Mouse (Mus musculus): ENCODE results near the gene Bhmt. TPM values are rescaled to one million over a fixed set of nuclear protein-coding genes. Genes with fewer than 3 reads are reported as not detected.

The Bhmt gene
- total and polyA plus RNA-seq, 2 experiments from 2014 or later: 0.13 TPM; not detected in 1

GRCm38 (mm10) chr13:93672371-93672770 lies 34.6 kb upstream of the Bhmt start:
- Histone ChIP-seq H3K36me3 (ENCODE audit: insufficient read depth) (no peaks in the 10 kb centered on the region), H3K4me1 (ENCODE audit: insufficient read depth) (no peaks in the 10 kb centered on the region), H3K9ac (no peak overlapping the region), H3K27me3 (ENCODE audit: insufficient read depth, low read length) (no peaks in the 10 kb centered on the region), H3K4me3 (ENCODE audit: low read depth, low read length) (no peak overlapping the region), H3K27ac (ENCODE audit: low read depth, low read length) (no peak overlapping the region), H3K9me3 (ENCODE audit: low read length) (no peaks in the 10 kb centered on the region), H3K4me2 (ENCODE audit: low read depth) (no peak overlapping the region)
- no peak for TF ChIP-seq CTCF (IDR thresholded peaks at IDR 0.05; ENCODE audit: low read depth)
- WGBS: 95% methylated on average over 4 of the region's 4 CpGs
- ATAC-seq: no peak
- no peak for DNase-seq

- DNase-seq: peak; percentile 24
- H3K27me3 ChIP-seq (ENCODE audit: insufficient read depth, low read length): no peaks in the 10 kb centered on the region
- WGBS: 68% methylated on average over 4 of the region's 4 CpGs
- no peak overlapping the region for H3K27ac ChIP-seq (ENCODE audit: low read depth, low read length)
- no peaks in the 10 kb centered on the region for H3K9me3 ChIP-seq (ENCODE audit: low read length)
- ATAC-seq: peak; percentile 43
- no peak overlapping the region for H3K4me2 ChIP-seq (ENCODE audit: low read depth)
- H3K4me3 ChIP-seq (ENCODE audit: low read depth, low read length): no peak overlapping the region
- TF ChIP-seq CTCF (IDR thresholded peaks at IDR 0.05; ENCODE audit: low read depth): no peak
- H3K4me1 ChIP-seq (ENCODE audit: insufficient read depth): no peaks in the 10 kb centered on the region
- no peak overlapping the region for H3K9ac ChIP-seq
- no peaks in the 10 kb centered on the region for H3K36me3 ChIP-seq (ENCODE audit: insufficient read depth)
Measured at GRCm38 (mm10) chr13:93667586-93667985, 29.8 kb upstream of the Bhmt start.

- ATAC-seq: no peak
Measured at GRCm38 (mm10) chr13:93657941-93658340, 20.2 kb upstream of the Bhmt start.

GRCm38 (mm10) chr13:93653382-93653781 lies 15.6 kb upstream of the Bhmt start:
- 92% methylated on average over 6 of the region's 6 CpGs for WGBS
- DNase-seq (no peak), ATAC-seq (no peak)

More at GRCm38 (mm10) chr13:93657941-93658340, 20.2 kb upstream of the Bhmt start:
- no peak for TF ChIP-seq CTCF (IDR thresholded peaks at IDR 0.05; ENCODE audit: low read depth)
- no peaks in the 10 kb centered on the region for H3K9me3 ChIP-seq (ENCODE audit: low read length)
- no peaks in the 10 kb centered on the region for H3K4me1 ChIP-seq (ENCODE audit: insufficient read depth)
- H3K9ac ChIP-seq: no peak overlapping the region
- no peak overlapping the region for H3K27ac ChIP-seq (ENCODE audit: low read depth, low read length)
- no peak overlapping the region for H3K4me3 ChIP-seq (ENCODE audit: low read depth, low read length)
- H3K36me3 ChIP-seq (ENCODE audit: insufficient read depth): no peaks in the 10 kb centered on the region
- no peak overlapping the region for H3K4me2 ChIP-seq (ENCODE audit: low read depth)
- DNase-seq: no peak
- WGBS: 86% methylated on average over 5 of the region's 5 CpGs
- no peaks in the 10 kb centered on the region for H3K27me3 ChIP-seq (ENCODE audit: insufficient read depth, low read length)

GRCm38 (mm10) chr13:93648387-93649130 lies 10.8 kb upstream of the Bhmt start:
- WGBS: 87% methylated on average over 7 of the region's 7 CpGs
- no peaks in the 10 kb centered on the region for H3K9me3 ChIP-seq (ENCODE audit: low read length)
- H3K4me1 ChIP-seq (ENCODE audit: insufficient read depth): no peaks in the 10 kb centered on the region
- H3K27me3 ChIP-seq (ENCODE audit: insufficient read depth, low read length): no peaks in the 10 kb centered on the region
- DNase-seq (no peak), ATAC-seq (no peak)
- no peak overlapping the region for H3K9ac ChIP-seq
- H3K4me3 ChIP-seq (ENCODE audit: low read depth, low read length): no peak overlapping the region
- TF ChIP-seq CTCF (IDR thresholded peaks at IDR 0.05; ENCODE audit: low read depth): no peak
- H3K4me2 ChIP-seq (ENCODE audit: low read depth): no peak overlapping the region
- H3K27ac ChIP-seq (ENCODE audit: low read depth, low read length): no peak overlapping the region
- H3K36me3 ChIP-seq (ENCODE audit: insufficient read depth): no peaks in the 10 kb centered on the region

More at GRCm38 (mm10) chr13:93653382-93653781, 15.6 kb upstream of the Bhmt start:
- Histone ChIP-seq H3K4me3 (ENCODE audit: low read depth, low read length) (no peak overlapping the region), H3K27ac (ENCODE audit: low read depth, low read length) (no peak overlapping the region), H3K4me1 (ENCODE audit: insufficient read depth) (no peaks in the 10 kb centered on the region), H3K4me2 (ENCODE audit: low read depth) (no peak overlapping the region), H3K27me3 (ENCODE audit: insufficient read depth, low read length) (no peaks in the 10 kb centered on the region), H3K36me3 (ENCODE audit: insufficient read depth) (no peaks in the 10 kb centered on the region), H3K9me3 (ENCODE audit: low read length) (no peaks in the 10 kb centered on the region), H3K9ac (no peak overlapping the region)
- no peak for TF ChIP-seq CTCF (IDR thresholded peaks at IDR 0.05; ENCODE audit: low read depth)

GRCm38 (mm10) chr13:93639636-93640035 lies 1.9 kb upstream of the Bhmt start:
- TF ChIP-seq CTCF (IDR thresholded peaks at IDR 0.05; ENCODE audit: low read depth): no peak
- Histone ChIP-seq H3K36me3 (ENCODE audit: insufficient read depth) (no peaks in the 10 kb centered on the region), H3K4me1 (ENCODE audit: insufficient read depth) (no peaks in the 10 kb centered on the region)

GRCm38 (mm10) chr13:93636561-93636960 lies 1.2 kb downstream of the Bhmt start:
- no peaks in the 10 kb centered on the region for H3K36me3 ChIP-seq (ENCODE audit: insufficient read depth)
- no peak for TF ChIP-seq CTCF (IDR thresholded peaks at IDR 0.05; ENCODE audit: low read depth)
- H3K9me3 ChIP-seq (ENCODE audit: low read length): no peaks in the 10 kb centered on the region
- no peak overlapping the region for H3K4me3 ChIP-seq (ENCODE audit: low read depth, low read length)
- no peak overlapping the region for H3K27ac ChIP-seq (ENCODE audit: low read depth, low read length)
- 83% methylated on average over 1 of the region's 1 CpGs for WGBS
- H3K9ac ChIP-seq: no peak overlapping the region
- H3K27me3 ChIP-seq (ENCODE audit: insufficient read depth, low read length): no peaks in the 10 kb centered on the region
- no peak overlapping the region for H3K4me2 ChIP-seq (ENCODE audit: low read depth)
- no peak for DNase-seq
- H3K4me1 ChIP-seq (ENCODE audit: insufficient read depth): no peaks in the 10 kb centered on the region
- no peak for ATAC-seq

More at GRCm38 (mm10) chr13:93639636-93640035, 1.9 kb upstream of the Bhmt start:
- H3K27ac ChIP-seq (ENCODE audit: low read depth, low read length): no peak overlapping the region
- ATAC-seq (no peak), DNase-seq (no peak)
- no peak overlapping the region for H3K9ac ChIP-seq
- H3K27me3 ChIP-seq (ENCODE audit: insufficient read depth, low read length): no peaks in the 10 kb centered on the region
- H3K4me3 ChIP-seq (ENCODE audit: low read depth, low read length): no peak overlapping the region
- no peaks in the 10 kb centered on the region for H3K9me3 ChIP-seq (ENCODE audit: low read length)
- WGBS: 71% methylated on average over 4 of the region's 4 CpGs
- no peak overlapping the region for H3K4me2 ChIP-seq (ENCODE audit: low read depth)

All from forebrain, postnatal 0 days (tissue).